Mouse (Mus musculus): Measurements from ENCODE around the gene Hook2. TPM values are rescaled to one million over a fixed set of nuclear protein-coding genes. Genes with fewer than 3 reads are reported as not detected.

Gene Hook2
- total RNA-seq, 2 experiments from 2014 or later, result 3.5 to 4.5 TPM

DNA sequence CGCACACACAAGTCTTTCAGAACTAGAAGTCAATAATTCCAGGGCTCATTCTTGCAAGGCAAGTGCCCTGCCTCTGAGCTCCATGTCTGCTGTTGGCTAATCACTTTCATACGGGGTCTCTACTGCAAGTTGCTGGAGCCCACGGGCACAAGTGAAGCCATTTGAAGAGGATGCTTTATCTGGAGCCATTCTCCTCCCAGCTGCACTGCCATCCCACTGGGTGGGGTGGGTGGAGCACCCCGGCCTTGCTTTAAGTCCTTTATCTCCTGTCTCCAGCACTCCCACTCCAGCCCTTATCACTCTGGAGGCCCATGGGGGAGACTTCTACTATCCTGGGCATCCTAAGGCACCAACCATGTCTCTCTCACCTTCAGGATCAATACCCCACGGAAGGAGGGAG lies 19.5 kb upstream of the Hook2 start:
- DNase-seq (ENCODE audit: low spot score in 2 of 2), result no peak

DNA sequence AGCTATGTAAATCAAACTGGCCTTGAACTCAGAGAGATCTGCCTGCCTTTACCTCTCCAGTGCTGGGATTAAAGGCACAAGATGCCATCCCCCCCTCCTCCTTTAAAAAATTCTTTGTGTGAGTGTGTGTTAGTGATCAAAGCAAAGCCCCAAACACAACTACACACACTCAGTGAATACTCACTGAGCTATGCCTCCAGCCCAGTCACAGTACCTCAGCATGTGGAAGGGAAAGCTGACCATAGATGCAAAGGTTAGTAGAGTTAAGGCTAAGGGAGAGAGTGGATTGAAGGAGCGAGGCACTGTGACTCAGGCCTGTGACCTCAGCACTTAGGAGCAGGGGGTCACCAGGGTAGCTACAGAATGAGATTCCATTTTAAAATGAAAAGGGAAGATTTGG lies 17.3 kb upstream of the Hook2 start:
- no peak for DNase-seq (ENCODE audit: low spot score in 2 of 2)

DNA sequence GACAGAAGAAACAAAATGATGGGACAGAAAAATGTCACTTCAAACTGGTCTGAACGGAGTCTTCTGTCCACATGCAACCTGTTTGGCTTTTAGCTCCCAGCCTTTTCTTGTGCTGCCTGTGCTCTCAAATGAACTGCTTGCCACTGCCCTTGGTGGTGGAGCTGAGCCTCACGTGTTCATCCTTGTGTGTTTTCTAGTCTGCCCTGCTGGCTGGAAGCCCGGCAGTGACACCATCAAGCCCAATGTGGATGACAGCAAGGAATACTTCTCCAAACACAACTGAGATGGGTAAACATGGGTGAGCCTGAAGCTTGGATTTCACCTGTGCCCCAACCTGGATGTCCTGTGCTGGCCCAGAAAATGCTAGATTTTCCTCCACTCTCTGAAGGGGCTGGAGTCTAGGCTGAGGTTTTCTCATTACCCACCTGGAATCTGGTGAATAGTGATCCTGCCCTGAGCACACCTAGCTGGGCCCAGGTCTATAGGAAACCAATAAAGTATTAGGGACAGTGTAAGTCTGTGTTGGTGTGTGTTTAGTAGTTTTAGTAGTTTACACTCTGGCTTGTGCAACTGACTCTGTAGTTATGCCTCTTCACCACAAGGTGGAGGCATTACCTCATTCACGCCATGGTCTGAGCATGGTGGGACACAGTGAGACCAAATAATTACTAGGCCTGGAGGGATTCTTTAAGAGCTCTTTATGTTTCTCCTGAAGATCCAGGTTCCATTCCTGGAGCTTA lies 16.4 kb upstream of the Hook2 start:
- no peak for DNase-seq (ENCODE audit: low spot score in 2 of 2)

DNA sequence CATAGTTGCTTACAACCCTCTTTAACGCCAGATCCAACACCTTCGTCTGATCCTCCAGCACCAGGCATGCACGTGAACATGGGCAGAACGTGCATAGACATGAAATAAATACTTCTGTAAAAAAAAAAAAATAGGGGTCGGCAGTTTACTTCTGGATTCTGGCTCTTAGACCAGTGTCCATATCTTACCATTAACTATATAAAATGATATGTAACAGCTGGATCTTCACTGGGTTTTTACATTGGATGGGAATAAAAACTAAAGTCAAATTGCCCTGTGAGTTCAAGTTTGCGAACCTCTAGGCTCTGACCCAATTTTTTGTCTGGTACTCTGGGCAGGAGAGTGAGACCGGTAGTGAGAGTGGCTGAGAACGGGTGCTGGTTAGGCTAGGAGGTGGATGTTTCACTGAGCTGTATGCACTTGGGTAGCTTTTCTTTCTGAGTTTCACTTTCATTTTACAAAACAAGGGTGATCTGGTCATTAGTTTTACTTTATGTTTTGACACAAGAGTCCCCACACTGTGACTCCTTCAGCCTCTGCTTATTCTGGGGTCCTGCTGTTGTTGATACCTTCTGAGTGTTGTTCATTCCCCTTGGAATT lies 15.8 kb upstream of the Hook2 start:
- DNase-seq (ENCODE audit: low spot score in 2 of 2), result no peak

DNA sequence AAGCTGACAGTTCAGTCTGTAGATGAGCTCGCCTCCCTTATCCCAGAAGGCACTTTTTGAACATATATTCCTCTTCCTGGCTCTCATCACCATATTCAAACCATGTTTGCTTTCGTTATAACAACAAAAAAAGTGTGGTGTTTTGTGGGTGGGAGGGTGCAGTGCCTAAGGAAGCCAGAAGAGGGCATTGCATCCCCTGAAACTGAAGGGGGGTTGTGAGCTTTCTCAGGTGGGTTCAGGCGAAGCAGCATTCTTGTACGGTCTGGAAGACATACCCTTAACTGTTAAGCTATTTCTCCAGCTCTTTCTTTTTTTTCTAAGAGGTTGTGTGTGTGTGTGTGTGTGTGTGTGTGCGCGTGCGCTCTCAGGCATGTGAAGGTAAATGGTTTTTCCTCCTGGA lies 15.0 kb upstream of the Hook2 start:
- DNase-seq (ENCODE audit: low spot score in 2 of 2), result peak in 1 of 2 experiments; percentile 45

DNA sequence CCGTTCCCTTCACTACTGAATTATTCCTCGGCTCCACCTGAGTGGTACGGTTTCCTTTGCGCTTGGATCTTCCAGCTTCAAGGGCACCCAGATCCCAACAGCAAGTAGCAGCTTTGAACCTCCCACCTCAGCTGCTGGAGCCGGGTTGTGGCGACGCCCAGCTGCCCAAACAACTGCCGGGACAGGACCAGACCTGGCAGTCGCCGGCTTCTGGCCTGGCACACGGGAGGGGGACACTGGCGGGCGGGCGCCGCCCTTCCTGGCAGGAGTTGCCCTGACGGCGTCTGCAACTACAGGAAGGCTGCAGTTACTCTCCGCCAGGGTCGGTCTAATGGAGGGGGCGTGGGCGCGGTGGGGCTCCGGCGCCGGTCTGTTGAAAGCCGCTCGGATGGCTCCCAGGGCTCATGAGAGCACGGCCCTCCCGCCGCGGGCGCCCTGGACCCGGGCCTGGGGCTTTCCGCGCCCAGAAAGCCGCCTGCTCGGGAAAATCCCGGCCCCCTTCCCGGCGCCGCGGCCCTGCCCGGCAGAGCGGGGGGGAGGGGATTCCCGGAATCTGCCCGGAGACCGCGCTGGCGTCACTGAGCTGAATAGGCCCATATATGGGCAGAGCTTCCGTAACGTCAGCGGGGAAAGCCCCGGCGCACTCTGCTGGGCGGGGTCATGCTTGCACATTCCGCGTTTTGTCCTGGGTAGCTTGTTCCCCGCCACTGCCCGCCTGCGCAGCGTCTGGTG lies 14.2 kb upstream of the Hook2 start:
- peak; percentile 91 to 94 for DNase-seq (ENCODE audit: low spot score in 2 of 2)

DNA sequence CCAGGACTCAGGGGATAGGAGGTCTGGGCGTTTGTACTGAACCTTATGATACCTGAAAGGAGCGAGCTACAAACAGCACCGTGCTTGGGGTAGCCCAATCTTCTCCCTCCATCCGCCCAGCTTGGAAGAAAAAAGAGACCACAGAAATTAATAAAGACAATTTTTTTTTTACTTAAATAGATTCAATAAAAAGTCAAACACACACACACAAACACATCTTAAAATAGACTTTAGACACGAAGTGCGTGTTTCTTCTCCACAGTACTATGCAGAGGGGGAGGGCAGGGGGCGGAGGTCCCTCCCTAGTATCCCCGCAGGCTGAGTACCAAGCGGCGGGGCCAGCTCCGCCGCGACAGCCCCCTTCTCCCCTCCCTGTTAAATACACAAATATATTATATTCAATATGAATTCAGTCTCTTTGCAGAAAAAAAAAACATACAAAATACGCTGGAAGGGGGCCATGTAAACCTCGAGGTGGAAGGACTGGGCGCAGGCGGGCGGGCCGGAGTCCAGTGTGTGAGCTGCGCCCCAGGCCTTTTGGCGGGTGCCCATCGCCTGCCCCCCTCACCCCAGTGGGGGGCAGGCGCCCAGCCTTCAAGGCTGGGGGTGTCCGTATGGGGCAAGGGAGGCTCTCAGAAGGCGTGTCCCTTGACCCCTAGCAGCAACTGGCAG lies 13.5 kb upstream of the Hook2 start:
- no peak for DNase-seq (ENCODE audit: low spot score in 2 of 2)

DNA sequence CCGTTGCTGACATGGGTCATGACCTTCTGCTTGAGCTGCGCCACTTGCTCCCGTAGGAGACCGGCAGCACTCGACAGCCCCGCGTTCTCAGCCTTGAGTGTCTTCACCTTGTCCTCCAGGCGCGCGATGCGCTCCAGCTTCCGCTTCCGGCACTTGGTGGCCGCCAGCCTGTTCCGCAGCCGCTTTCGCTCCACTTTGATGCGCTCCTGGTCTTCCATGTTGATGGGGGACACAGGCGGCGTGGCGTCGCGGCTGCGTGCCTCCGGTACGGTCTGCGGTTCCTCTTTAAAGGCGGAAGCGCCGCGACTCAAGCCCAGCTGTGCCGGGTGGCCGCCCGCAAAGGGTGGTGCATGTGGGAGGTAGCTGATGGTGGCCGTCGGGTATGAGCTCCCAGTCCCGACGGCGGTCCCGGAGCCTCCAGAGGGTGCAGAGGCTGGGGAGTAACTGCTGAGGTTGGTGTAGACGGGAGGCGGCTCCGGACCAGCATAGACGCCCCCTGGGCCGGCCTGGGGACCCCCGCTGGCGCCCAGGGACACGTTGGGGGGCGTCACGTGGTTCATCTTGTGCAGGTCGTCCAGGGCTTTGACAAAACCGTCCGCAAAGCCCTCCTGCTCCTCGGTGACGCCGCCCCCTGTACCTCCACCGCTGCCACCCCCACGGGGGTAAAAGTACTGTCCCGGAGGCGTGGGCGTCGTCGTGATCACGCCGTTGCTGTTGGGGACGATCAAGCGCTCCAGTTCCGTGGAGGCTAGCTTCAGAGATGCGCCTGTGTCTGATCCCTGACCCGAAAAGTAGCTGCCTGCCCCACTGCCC lies 12.8 kb upstream of the Hook2 start:
- peak in 1 of 2 experiments; percentile 63 for DNase-seq (ENCODE audit: low spot score in 2 of 2)

DNA sequence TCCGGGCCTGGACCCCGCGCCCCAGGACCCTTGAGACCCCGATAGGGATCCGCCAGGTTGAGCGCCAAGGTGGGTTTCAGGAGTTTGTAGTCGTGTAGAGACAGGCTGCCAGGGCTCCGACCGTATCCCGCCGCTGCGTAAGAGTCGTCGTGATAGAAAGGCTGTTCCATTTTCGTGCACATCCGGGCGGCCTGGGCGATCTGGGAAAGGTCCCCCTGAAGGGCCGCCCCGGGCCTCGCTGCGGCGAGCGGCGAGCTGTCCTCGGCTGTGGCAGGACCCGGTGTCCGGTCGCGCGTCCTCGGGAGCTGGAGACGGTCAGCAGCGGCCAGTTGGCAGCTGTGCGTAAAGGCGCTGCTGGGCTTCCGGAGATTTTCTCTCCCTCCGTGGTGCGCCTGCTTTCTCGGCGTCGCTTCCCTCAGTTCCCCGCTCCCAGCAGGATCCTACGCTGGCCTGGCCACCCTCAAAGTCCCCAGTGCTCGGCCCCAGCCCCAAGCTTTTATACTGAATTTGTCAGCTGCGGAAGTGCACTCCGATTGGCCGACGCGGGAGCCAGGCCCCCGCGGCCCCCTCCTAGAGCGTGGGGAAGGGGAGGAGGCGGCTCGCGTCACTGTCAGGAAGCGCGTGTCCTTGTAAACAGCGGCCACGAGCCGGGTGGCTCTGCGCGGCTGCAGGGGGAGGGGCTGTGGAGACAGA lies 12.0 kb upstream of the Hook2 start, which contains the start of gene Junb:
TSS of gene Junb (minus strand) at position 471 of the 693 bp plus-strand sequence.
- peak; percentile 79 to 89 for DNase-seq (ENCODE audit: low spot score in 2 of 2)

DNA sequence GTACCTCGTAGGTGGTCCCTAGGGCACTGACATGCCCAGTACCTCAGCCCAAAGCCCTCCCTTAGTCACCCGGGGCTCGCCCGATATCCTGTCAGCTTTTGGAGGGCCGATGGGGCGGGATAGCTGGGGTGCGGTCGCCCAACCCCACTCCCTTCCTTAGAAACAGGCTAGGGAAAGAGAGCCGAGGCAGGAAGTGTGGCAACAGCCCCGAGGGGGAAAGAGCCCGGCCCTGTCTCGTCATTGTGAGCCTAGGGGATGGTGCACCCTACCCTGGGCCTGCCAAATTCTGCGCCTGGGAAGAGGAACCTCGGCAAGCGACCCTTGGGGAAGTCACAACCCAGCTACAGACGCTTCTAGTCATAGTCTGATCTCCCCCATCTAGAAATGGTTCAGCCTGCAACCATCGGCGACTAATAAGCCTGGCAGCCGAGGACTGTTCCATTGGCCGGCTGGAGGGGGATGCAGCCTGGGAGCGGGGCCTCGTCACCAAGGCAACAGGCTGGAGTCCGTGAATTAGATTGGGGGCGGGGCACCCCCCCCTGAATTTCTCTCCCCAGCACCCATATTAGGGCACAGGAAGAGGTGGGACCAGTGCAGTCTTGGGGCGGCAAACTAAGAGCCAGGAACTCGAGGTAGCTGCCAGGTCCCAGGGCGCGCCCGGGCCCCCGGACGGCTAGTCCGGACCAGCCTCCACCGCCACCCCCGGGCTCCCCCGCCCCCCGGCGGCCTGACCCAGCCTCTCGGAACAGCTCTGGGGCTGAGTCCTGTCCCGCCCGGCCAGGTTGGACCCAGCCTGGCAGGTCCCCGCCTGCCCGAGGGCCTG lies 10.6 kb upstream of the Hook2 start:
- peak; percentile 64 to 86 for DNase-seq (ENCODE audit: low spot score in 2 of 2)

DNA sequence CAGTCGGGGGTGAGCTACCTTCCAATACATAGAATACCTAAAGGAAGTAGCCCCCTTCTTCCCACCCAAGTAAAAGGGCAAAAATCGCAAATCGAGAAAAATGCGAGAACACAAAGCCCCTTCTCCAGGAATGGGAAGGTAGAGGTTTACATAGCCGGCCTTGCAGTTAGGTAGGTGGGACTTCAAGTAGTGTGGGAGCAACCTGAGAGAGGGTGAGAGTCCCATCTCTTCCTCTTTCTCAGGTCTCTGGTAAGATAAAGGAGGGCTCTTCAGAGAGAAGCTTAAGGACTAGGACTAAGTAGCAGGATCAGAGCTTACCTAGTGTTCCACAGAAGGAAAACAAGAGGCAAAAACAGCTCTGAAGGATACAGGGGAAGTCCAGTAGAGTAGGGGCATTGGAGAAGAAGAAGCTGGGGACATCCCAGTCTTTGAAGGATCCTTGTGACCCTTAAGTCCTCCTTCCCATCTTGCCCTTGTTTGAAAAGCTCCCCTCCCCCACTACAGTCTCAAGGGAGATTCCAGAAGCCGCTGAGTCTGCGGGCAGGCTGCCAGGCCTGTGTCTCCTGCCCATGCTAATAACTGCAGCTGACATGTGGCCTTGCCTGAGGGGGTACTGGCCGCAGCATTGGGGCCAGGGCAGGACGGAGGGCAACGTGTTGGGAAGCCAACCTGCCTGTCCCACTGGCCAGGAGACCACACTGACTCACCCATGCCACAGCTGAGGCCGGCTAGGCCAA lies 9.6 kb upstream of the Hook2 start:
- DNase-seq (ENCODE audit: low spot score in 2 of 2), result peak in 1 of 2 experiments; percentile 68

DNA sequence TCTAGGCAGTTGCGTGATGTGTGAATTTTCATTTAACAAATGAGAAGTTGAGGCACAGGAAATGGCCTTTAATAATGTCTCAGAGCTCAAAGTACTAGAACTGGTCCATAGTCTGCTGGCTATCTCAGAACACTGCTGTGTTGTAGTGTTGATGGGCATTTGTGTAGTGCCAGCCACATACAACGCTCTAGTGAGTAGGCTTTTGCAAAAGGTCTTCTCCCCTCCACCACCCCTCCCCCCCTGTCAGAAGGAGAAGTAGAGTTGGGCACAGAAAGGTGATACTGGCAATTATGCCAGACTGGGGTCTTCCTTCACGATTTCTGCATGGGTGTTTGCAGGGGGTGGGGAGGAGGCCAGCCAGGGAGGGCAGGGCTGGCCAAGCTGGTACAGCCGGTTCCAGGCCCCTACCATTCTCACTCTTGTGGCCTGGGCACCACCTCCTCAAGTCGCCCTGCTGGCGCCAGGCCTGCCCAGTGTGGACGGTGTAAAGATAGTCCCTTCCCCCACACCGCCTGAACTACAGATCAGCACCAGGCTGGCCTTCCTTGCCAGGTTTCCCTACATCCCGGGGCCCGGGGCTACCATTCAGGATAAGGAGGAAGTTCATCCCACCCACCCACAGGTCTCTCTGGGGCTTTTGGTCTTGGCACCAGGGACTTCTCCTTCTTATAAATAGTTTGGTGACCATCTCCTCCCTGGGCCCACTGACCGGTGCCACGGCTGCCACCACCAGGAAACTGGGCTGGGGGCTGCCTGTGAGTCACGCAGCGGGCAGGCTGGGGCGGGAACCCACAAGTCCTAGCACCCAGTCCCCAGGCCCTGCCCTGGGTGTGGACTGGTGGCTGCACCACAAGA lies 8.5 kb upstream of the Hook2 start:
- no peak for DNase-seq (ENCODE audit: low spot score in 2 of 2)

DNA sequence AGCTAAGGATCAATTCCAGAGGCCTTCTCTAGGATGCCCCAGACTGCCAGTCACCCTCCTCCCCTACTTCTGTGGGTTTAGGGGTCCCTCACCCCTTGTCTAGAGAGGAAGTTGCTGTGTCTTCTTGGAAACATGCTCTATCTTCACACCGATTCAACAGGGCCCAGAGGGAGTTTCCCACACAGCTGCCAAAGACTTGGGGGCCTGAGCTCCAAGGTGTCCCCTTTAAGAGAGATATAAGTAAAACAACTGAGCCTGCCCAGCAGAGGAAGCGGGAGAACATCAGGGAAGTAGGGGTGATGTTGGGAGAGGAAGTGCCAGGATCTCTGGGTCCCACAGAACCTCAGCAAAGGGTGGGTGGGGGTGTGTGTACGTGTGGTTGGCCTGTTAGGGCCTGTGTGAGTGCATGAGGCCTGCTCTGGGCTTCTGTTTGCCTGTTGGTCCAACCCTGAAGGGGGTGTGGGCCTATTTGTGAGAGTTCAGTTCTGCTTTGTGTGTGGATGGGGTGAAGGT lies 7.8 kb upstream of the Hook2 start:
- no peak for DNase-seq (ENCODE audit: low spot score in 2 of 2)

DNA sequence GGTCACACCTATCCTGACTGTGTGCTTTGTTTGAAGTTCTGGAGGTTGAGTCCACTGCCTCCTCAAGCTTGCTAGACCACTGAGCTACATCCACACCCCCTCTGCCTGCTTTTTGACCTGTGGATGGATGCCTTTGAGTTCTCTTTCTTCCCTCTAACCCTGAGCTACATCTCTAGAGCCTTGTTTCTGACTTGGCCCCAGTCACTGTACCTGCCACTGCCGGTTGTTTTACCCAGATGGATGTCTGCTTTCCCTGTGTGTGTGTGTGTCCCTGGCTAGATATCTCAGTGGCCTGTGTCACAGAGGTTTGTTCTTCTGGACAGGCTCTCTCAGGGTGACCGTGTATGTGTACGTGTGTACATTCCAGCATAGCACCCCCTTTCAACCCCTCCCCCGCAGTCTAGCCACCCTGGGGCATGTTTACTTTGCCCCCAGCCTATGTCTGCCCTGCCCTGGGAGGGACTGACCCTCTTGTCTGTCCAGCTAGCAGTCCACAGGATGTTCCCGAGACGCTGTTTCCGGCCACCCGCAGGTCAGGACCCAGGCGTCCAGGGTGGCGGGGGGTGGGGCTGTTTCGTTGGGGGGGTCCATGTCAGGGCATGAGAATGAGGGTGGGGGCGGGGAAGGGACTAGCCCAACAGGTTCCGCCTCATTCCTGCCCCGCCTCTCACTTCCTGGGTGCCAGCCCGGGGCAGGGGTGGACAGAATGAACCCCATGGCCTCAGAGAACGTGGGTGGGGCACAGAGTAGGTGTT lies 5.9 kb upstream of the Hook2 start:
- no peak for DNase-seq (ENCODE audit: low spot score in 2 of 2)

DNA sequence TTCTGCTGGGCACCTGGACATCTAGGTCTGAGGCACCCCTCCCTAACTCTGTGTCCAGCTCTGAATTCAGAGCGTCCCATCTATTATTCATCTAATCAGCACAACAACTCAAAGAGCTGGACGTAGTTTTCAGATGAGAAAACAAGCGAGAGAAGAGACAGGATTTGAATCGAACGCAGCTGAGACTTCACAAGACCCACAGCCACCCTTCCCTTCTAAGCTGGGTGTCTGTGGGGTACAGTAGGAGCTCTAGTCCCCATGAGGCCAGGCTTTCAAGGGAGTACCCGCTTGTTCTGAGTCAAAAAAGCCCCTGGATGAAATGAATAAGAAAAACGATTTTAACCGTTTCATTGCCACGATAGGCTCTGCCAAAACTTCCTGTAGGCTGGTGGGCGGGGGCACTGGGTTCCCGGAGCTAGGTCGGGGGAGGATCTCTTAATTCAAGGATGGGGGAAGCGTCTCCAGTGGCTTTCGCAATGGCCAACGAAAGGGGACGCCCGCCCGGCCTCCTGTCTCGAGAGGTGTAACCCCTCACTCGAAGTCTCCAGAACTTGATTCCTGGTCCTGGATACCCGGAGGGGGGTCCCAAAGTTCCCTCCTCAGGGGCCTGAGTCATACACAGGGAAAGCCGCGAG lies 5.2 kb upstream of the Hook2 start:
- no peak for DNase-seq (ENCODE audit: low spot score in 2 of 2)

DNA sequence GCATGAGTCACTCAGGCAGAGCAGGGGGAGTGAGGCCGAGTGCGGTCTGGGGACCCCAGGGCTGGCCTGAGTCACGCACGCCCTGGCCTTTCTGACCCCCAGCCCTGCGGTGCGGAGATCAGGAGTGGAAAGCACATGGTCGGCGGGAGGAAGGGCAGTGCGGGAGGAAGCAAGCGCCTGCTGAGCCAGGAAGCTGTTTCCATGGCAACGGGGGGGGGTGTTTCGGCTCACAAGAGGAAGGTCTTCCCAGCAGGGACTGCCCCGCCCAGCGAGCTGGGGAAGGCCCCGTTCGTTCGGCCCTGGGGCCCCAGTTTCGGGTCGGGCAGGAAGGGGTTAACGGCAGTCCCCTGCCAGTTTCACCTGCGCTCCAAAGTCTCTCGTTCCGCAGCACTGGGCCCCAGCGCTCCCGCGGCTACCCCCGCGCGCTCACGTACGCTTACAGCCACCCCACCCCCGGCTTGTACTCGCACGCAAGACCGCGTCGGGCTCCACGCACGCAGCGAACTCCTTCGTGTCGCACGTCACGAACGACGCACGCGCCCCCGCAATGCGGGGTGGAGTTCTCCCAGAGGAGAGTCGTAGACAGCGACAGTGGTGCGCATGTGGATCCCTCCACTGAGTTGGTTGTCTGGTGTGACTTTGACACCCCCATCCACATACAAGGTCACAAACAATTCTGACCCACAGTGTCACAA lies 4.6 kb upstream of the Hook2 start:
- peak; percentile 62 to 81 for DNase-seq (ENCODE audit: low spot score in 2 of 2)

Measured in gastrocnemius, postnatal 4 days (tissue).